Comparison of ENCODE assay signal across 9 mouse cellular contexts in the genomic region with DNA sequence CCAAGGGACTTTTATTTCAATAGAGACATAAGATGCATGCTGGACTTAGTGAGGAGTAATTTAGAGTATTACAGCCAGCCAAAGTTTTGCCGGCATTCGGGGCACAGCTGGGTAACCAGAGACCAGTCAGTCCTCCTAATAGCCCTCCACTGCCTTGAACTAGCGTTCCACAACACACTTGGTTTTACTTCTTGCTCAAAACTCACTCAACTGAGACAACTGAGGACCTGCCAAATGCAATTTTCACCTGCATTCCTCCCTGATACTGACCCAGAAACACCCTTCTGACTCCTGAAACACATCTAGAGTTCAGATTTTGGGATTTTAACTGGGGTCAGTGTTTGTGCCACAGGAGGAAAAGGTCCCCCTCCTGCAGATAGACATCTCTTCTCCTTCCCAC. TPM values are rescaled to one million over a fixed set of nuclear protein-coding genes. Genes with fewer than 3 reads are reported as not detected.
DNase-seq lines count a peak whose midpoint lies in the region; ATAC-seq and TF ChIP-seq lines count a peak whose summit lies in the region.
"Had no signal": no experiment of that assay in that cellular context is flagged by ENCODE, and none has a peak within 500 bp of the region (broad histone marks: within the 10 kb centered on the region; RNA-seq: fewer than 3 reads in every experiment).

No protein-coding gene starts in this region.

- H3K9me3 ChIP-seq in embryonic facial prominence, embryonic 12.5 days = no peaks in the 10 kb centered on the region
- no peaks in the 10 kb centered on the region for H3K9me3 ChIP-seq in midbrain, postnatal 0 days (ENCODE audit: low read length)

- ATAC-seq in embryonic facial prominence, embryonic 12.5 days (ENCODE audit: insufficient number of reproducible peaks, insufficient read depth, low FRiP score, low TSS enrichment) = no peak
- no peak for ATAC-seq in midbrain, postnatal 0 days (ENCODE audit: low FRiP score)
- ATAC-seq in megakaryocyte, adult 5-6 weeks (ENCODE audit: poor library complexity, severe bottlenecking) = no peak

- WGBS in embryonic facial prominence, embryonic 12.5 days = 32% methylated on average over 3 of the region's 3 CpGs
- 55% methylated on average over 3 of the region's 3 CpGs for WGBS in midbrain, postnatal 0 days

- H3K4me1 ChIP-seq in embryonic facial prominence, embryonic 12.5 days = no peaks in the 10 kb centered on the region; the same call in 1 of the 2 replicates
- peaks cover 4% of the 10 kb centered on the region; the same call in 1 of the 2 replicates for H3K4me1 ChIP-seq in midbrain, postnatal 0 days (ENCODE audit: insufficient read depth, low read length)

- H3K36me3 ChIP-seq in embryonic facial prominence, embryonic 12.5 days = no peaks in the 10 kb centered on the region
- H3K36me3 ChIP-seq in midbrain, postnatal 0 days (ENCODE audit: insufficient read depth, low read length) = no peaks in the 10 kb centered on the region

- H3K27ac ChIP-seq in layer of hippocampus, adult 2 months = peak overlapping the region; percentile 97
- H3K27ac ChIP-seq in embryonic facial prominence, embryonic 12.5 days = no peak overlapping the region
- H3K27ac ChIP-seq in midbrain, postnatal 0 days (ENCODE audit: low read depth, low read length) = no peak overlapping the region

- no peak for DNase-seq in layer of hippocampus, adult 2 months (ENCODE audit: low spot score in 2 of 2)
- DNase-seq in layer of hippocampus, postnatal 14 days (ENCODE audit: low spot score in 2 of 2) = no peak
- peak; percentile 48 to 51 for DNase-seq in kidney, adult 8-10 months
- no peak for DNase-seq in midbrain, postnatal 0 days (ENCODE audit: low spot score)
- no peak for DNase-seq in gastrocnemius, adult 18-20 months (ENCODE audit: low spot score)
- DNase-seq in MN1 (ENCODE audit: low spot score) = no peak

- TF ChIP-seq CTCF in layer of hippocampus, adult 2 months (conservative IDR thresholded peaks at IDR 0.05) = no peak
- no peak for TF ChIP-seq CTCF in midbrain, postnatal 0 days (IDR thresholded peaks at IDR 0.05)

- peak overlapping the region; percentile 90 for H3K4me3 ChIP-seq in layer of hippocampus, adult 2 months
- peak overlapping the region; percentile 48; the same call in 1 of the 2 replicates for H3K4me3 ChIP-seq in embryonic facial prominence, embryonic 12.5 days
- peak overlapping the region; percentile 82 for H3K4me3 ChIP-seq in midbrain, postnatal 0 days (ENCODE audit: low read depth, low read length)

- no peak overlapping the region for H3K9ac ChIP-seq in embryonic facial prominence, embryonic 12.5 days
- peak overlapping the region; percentile 87; the same call in 1 of the 2 replicates for H3K9ac ChIP-seq in midbrain, postnatal 0 days (replicated peaks; ENCODE audit: low read length, poor library complexity, severe bottlenecking)

- H3K4me2 ChIP-seq in embryonic facial prominence, embryonic 12.5 days (replicated peaks) = peak overlapping the region; percentile 3; the same call in 1 of the 2 replicates
- H3K4me2 ChIP-seq in midbrain, postnatal 0 days (ENCODE audit: low read depth, low read length, poor library complexity, severe bottlenecking) = peak overlapping the region; percentile 84

- peaks cover 62% of the 10 kb centered on the region for H3K27me3 ChIP-seq in embryonic facial prominence, embryonic 12.5 days
- H3K27me3 ChIP-seq in midbrain, postnatal 0 days (ENCODE audit: insufficient read depth, low read length) = peaks cover 13% of the 10 kb centered on the region; the same call in 1 of the 2 replicates
- H3K27me3 ChIP-seq: Patski had no signal

RNA-seq across cellular contexts. Expression of a gene that starts 1.3 kb away (rescaled TPM):
- total RNA-seq in layer of hippocampus, adult 2 months (2021) = 100 to 1,000 TPM; 152 to 157 TPM
- total RNA-seq in layer of hippocampus, postnatal 14 days (2021) = 100 to 1,000 TPM; 123 to 126 TPM
- 2.8 and 3.3 TPM in 2 replicates for polyA plus RNA-seq in embryonic facial prominence, embryonic 12.5 days (2016; fragmentation: Nextera tagmentation; extraction: Ambion mirVana)
- 25.8 and 43.1 TPM in 2 replicates for total RNA-seq in midbrain, postnatal 0 days (2014; rRNA removed)
- polyA plus RNA-seq in midbrain, postnatal 0 days (2015; fragmentation: Nextera tagmentation; extraction: Ambion mirVana) = 30.6 and 31.2 TPM in 2 replicates
- 0.71 and 1.8 TPM in 2 replicates for total RNA-seq in megakaryocyte, adult 5-6 weeks (2015)
- total RNA-seq in megakaryocyte, adult 5-6 weeks (2017) = 1.3 and 2.2 TPM in 2 replicates
- total RNA-seq in gastrocnemius, adult 18-20 months (2021) = under 1 TPM; 0.09 to 0.19 TPM

RNA-seq across cellular contexts. Expression of a gene that starts 37.3 kb away (rescaled TPM):
- total RNA-seq in layer of hippocampus, adult 2 months (2021) = 10 to 100 TPM in 1 of 2 experiments, 1 to 10 TPM in 1; 9.9 to 10.0 TPM
- 10 to 100 TPM in 1 of 2 experiments, 1 to 10 TPM in 1; 9.0 to 10.8 TPM for total RNA-seq in layer of hippocampus, postnatal 14 days (2021)
- polyA plus RNA-seq in embryonic facial prominence, embryonic 12.5 days (2016; fragmentation: Nextera tagmentation; extraction: Ambion mirVana) = 19.9 and 20.6 TPM in 2 replicates
- total RNA-seq in midbrain, postnatal 0 days (2014; rRNA removed) = 8.7 and 10.9 TPM in 2 replicates
- polyA plus RNA-seq in midbrain, postnatal 0 days (2015; fragmentation: Nextera tagmentation; extraction: Ambion mirVana) = 8.7 and 8.9 TPM in 2 replicates
- 9.6 and 10.4 TPM in 2 replicates for total RNA-seq in megakaryocyte, adult 5-6 weeks (2015)
- 7.9 and 14.0 TPM in 2 replicates for total RNA-seq in megakaryocyte, adult 5-6 weeks (2017)
- total RNA-seq in gastrocnemius, adult 18-20 months (2021) = 10 to 100 TPM; 13.2 to 14.2 TPM

RNA-seq across cellular contexts. Expression of a gene that starts 58.5 kb away (rescaled TPM):
- 100 to 1,000 TPM; 361 to 383 TPM for total RNA-seq in layer of hippocampus, adult 2 months (2021)
- total RNA-seq in layer of hippocampus, postnatal 14 days (2021) = 100 to 1,000 TPM; 428 to 464 TPM
- polyA plus RNA-seq in embryonic facial prominence, embryonic 12.5 days (2016; fragmentation: Nextera tagmentation; extraction: Ambion mirVana) = 407 and 442 TPM in 2 replicates
- 247 and 307 TPM in 2 replicates for total RNA-seq in midbrain, postnatal 0 days (2014; rRNA removed)
- 429 and 468 TPM in 2 replicates for polyA plus RNA-seq in midbrain, postnatal 0 days (2015; fragmentation: Nextera tagmentation; extraction: Ambion mirVana)
- 465 and 482 TPM in 2 replicates for total RNA-seq in megakaryocyte, adult 5-6 weeks (2015)
- total RNA-seq in megakaryocyte, adult 5-6 weeks (2017) = 334 and 347 TPM in 2 replicates
- 100 to 1,000 TPM; 730 to 801 TPM for total RNA-seq in gastrocnemius, adult 18-20 months (2021)

RNA-seq across cellular contexts. Expression of a gene that starts 58.7 kb away (rescaled TPM):
- 10 to 100 TPM; 42.8 to 46.4 TPM for total RNA-seq in layer of hippocampus, adult 2 months (2021)
- 10 to 100 TPM; 46.9 to 49.4 TPM for total RNA-seq in layer of hippocampus, postnatal 14 days (2021)
- polyA plus RNA-seq in embryonic facial prominence, embryonic 12.5 days (2016; fragmentation: Nextera tagmentation; extraction: Ambion mirVana) = 80.8 and 83.3 TPM in 2 replicates
- total RNA-seq in midbrain, postnatal 0 days (2014; rRNA removed) = 103 and 129 TPM in 2 replicates
- 70.0 and 71.6 TPM in 2 replicates for polyA plus RNA-seq in midbrain, postnatal 0 days (2015; fragmentation: Nextera tagmentation; extraction: Ambion mirVana)
- total RNA-seq in megakaryocyte, adult 5-6 weeks (2015) = 14.3 and 15.1 TPM in 2 replicates
- total RNA-seq in megakaryocyte, adult 5-6 weeks (2017) = 9.9 and 16.3 TPM in 2 replicates
- total RNA-seq in gastrocnemius, adult 18-20 months (2021) = 10 to 100 TPM; 18.1 to 18.2 TPM

Comparison
In these comparisons a context has a peak if more than half of its experiments do, and no peak if none do; other contexts are left out.
1. DNase-seq: peak in kidney, adult 8-10 months (2 of 2); none in layer of hippocampus, adult 2 months (0 of 2), layer of hippocampus, postnatal 14 days (0 of 2), midbrain, postnatal 0 days (single experiment), gastrocnemius, adult 18-20 months (single experiment) and MN1 (single experiment).
2. Peak in every context shown above with its lines, with median percentiles within 50 percentile points of each other: H3K4me3 ChIP-seq.